Mouse (Mus musculus) kidney, adult 2 months (tissue): Measurements from ENCODE around the gene Stpg3.
A peak's percentile ranks its signal among the peaks of the same experiment; 100 is the strongest.

Experiments used
- CTCF ChIP-seq: fragments of 200-500 bp; conservative IDR thresholded peaks from 2 replicates; pipeline ENCODE4 v1.5.1; 2011; ENCODE audit warnings: low read depth, mild to moderate bottlenecking, control low read depth, low read length, moderate library complexity, mixed read lengths; ENCODE audit not compliant: insufficient read depth, insufficient read length
- POLR2A ChIP-seq: fragments of 200-500 bp; IDR thresholded peaks from one replicate; pipeline ENCODE4 v1.6.1; 2011; ENCODE audit warnings: low read depth, low read length, control low read depth

- TF ChIP-seq CTCF = peak; percentile 99
- TF ChIP-seq POLR2A = no peak
Measured at GRCm38 (mm10) chr2:25193330-25193770, 21.1 kb downstream of the Stpg3 start.
